Mouse (Mus musculus) MEL (cell line): ENCODE measurements around the gene Cep55.

Experiments
- CHD1 ChIP-seq: IDR thresholded peaks from 2 replicates; pipeline ENCODE4 v1.6.1; 2012; ENCODE audit warnings: low read depth, mild to moderate bottlenecking, inconsistent platforms, low read length, improper control_type of control experiment
- CHD2 ChIP-seq: IDR thresholded peaks from 2 replicates; pipeline ENCODE4 v1.6.1; 2011; ENCODE audit warnings: low read length, improper control_type of control experiment
- CTCF ChIP-seq, 3 experiments: IDR thresholded peaks in 2 of 3; conservative IDR thresholded peaks in 1 of 3; 2 replicates each; pipeline ENCODE4 v1.5.1; 2011 to 2012; ENCODE audit warnings: low read length in 3 of 3, low read depth in 2 of 3, mild to moderate bottlenecking in 2 of 3, improper control_type of control experiment in 1 of 3, inconsistent platforms in 1 of 3, mixed read lengths in 1 of 3, moderate library complexity in 1 of 3; ENCODE audit not compliant: control insufficient read depth in 1 of 3, insufficient read depth in 1 of 3, poor library complexity in 1 of 3, severe bottlenecking in 1 of 3
- GATA1 ChIP-seq: IDR thresholded peaks from 2 replicates; pipeline ENCODE4 v1.6.1; 2011; ENCODE audit warnings: low read depth, low read length, improper control_type of control experiment
- HCFC1 ChIP-seq: IDR thresholded peaks from 2 replicates; pipeline ENCODE4 v1.6.1; 2012; ENCODE audit warnings: low read depth, mild to moderate bottlenecking, inconsistent platforms, low read length, improper control_type of control experiment, moderate library complexity
- KAT2A ChIP-seq: conservative IDR thresholded peaks from 2 replicates; pipeline ENCODE4 v1.6.1; 2012; ENCODE audit warnings: low read depth, low read length, improper control_type of control experiment, inconsistent platforms
- MAZ ChIP-seq: IDR thresholded peaks from 2 replicates; pipeline ENCODE4 v1.6.1; 2012; ENCODE audit warnings: low read depth, mild to moderate bottlenecking, inconsistent platforms, low read length, improper control_type of control experiment
- MYB ChIP-seq: IDR thresholded peaks from 2 replicates; pipeline ENCODE4 v1.6.1; 2011; ENCODE audit warnings: mild to moderate bottlenecking, low read depth, low read length, improper control_type of control experiment
- POLR2A ChIP-seq, 2 experiments: IDR thresholded peaks; 2 replicates each; pipeline ENCODE4 v1.6.1; 2011 to 2012; ENCODE audit warnings: low read length in 2 of 2, mild to moderate bottlenecking in 2 of 2, control low read depth in 1 of 2, improper control_type of control experiment in 1 of 2, low read depth in 1 of 2, moderate library complexity in 1 of 2; ENCODE audit not compliant: control insufficient read depth in 1 of 2, insufficient read depth in 1 of 2, poor library complexity in 1 of 2
- TAL1 ChIP-seq: IDR thresholded peaks from 2 replicates; pipeline ENCODE4 v1.6.1; 2012; ENCODE audit warnings: mild to moderate bottlenecking, inconsistent platforms, low read length, moderate library complexity, mixed read lengths
- USF2 ChIP-seq, 2 experiments: IDR thresholded peaks; 2 replicates each; pipeline ENCODE4 v1.6.1; 2011 to 2012; ENCODE audit warnings: improper control_type of control experiment in 2 of 2, low read length in 2 of 2, borderline replicate concordance in 1 of 2, inconsistent platforms in 1 of 2, low read depth in 1 of 2, mild to moderate bottlenecking in 1 of 2; ENCODE audit not compliant: insufficient read depth in 1 of 2

- no peak for TF ChIP-seq MAZ
- TF ChIP-seq KAT2A: no peak
- peak; percentile 62 to 83; a peak in 2 of 4 replicates for TF ChIP-seq POLR2A (IDR thresholded peaks at IDR 0.05; ENCODE audit: control insufficient read depth in 1 of 2, insufficient read depth in 1 of 2, low read depth in 1 of 2, low read length in 2 of 2, poor library complexity in 1 of 2)
- TF ChIP-seq GATA1: no peak
- TF ChIP-seq HCFC1: peak; percentile 76
- no peak for TF ChIP-seq TAL1
- TF ChIP-seq USF2 (IDR thresholded peaks at IDR 0.05; ENCODE audit: borderline replicate concordance in 1 of 2, insufficient read depth in 1 of 2, low read depth in 1 of 2, low read length in 2 of 2): no peak
- TF ChIP-seq MYB: 0 out of 2 replicates have a peak, but pooled peaks have one; percentile 16
- TF ChIP-seq CHD2: no peak
- TF ChIP-seq CTCF (IDR thresholded peaks at IDR 0.05 in 2 of 3, conservative IDR thresholded peaks at IDR 0.05 in 1 of 3; ENCODE audit: control insufficient read depth in 1 of 3, insufficient read depth in 1 of 3, low read depth in 2 of 3, low read length in 3 of 3, poor library complexity in 1 of 3, severe bottlenecking in 1 of 3): no peak
- 0 out of 2 replicates have a peak, but pooled peaks have one; percentile 7 for TF ChIP-seq CHD1
Measured at GRCm38 (mm10) chr19:38054720-38055192, at the start of gene Cep55.
